Mouse (Mus musculus): ENCODE measurements around the gene Spon2.

DNA sequence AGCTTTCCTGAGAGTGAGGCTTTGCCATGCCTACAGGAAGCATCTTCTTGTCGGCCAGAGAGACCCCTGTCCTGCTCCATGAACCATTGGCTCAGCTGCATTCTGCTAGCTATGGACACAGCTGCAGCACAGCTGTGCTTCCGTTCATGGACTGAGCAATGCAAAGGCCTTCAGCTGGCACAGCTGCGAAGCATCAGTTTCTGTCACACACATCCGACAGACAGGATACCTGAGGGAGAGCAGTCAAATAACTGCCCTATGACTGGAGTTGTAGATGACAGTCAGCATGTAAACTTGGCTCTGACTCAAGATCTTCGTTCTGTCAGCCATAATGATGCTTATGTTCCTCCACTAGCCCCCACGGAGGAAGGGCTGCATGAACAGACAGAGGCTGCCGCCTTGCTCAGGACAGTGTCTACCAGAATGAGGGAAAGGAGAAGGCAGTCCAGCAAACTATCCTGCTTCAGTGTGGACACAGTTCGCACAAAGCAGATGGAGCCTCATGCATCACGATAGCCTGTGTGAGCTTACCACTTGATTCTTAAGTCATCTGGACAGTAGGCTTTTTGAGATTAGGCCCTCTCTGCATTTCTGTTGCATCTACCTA is 22.9 kb downstream of the Spon2 start:
- no peak for TF ChIP-seq CTCF (conservative IDR thresholded peaks at IDR 0.05; ENCODE audit: low read length)
- no peak for TF ChIP-seq POU5F1 (IDR thresholded peaks at IDR 0.05; ENCODE audit: borderline replicate concordance, low read length)
